Mouse (Mus musculus) heart, embryonic 10.5 days (tissue): ENCODE measurements around the gene Igsf10. TPM values are rescaled to one million over a fixed set of nuclear protein-coding genes. Genes with fewer than 3 reads are reported as not detected.

Source experiments
- DNase-seq: peaks from one replicate; pipeline ENCODE4 v3.0.0-alpha.2; 2017; ENCODE audit warnings: low spot score
- H3K27ac ChIP-seq: fragments of 300-500 bp; sonication (generic); 2 replicates; pipeline ENCODE4 v1.5.1; 2016; ENCODE audit warnings: mild to moderate bottlenecking
- H3K27me3 ChIP-seq: fragments of 300-500 bp; sonication (generic); 2 replicates; pipeline ENCODE4 v1.6.1; 2016; ENCODE audit warnings: mild to moderate bottlenecking; ENCODE audit not compliant: poor library complexity, insufficient read depth, severe bottlenecking
- H3K36me3 ChIP-seq: fragments of 300-500 bp; sonication (generic); 2 replicates; pipeline ENCODE4 v1.6.1; 2016; ENCODE audit warnings: mild to moderate bottlenecking, moderate library complexity
- H3K4me1 ChIP-seq: fragments of 300-500 bp; sonication (generic); 2 replicates; pipeline ENCODE4 v1.6.1; 2016; ENCODE audit warnings: mild to moderate bottlenecking
- H3K4me3 ChIP-seq: fragments of 300-500 bp; sonication (generic); 2 replicates; pipeline ENCODE4 v1.5.1; 2016; ENCODE audit warnings: mild to moderate bottlenecking, moderate library complexity
- H3K9me3 ChIP-seq: fragments of 300-500 bp; sonication (generic); 2 replicates; pipeline ENCODE4 v1.6.1; 2016; ENCODE audit warnings: mild to moderate bottlenecking, moderate library complexity
- WGBS: fragments of 180-500 bp; shearing (Covaris S2); methylation state at CpG from one replicate; pipeline ENCODE4 v1.1.7; 2016; 5-methylcytosine and 5-hydroxymethylcytosine counted together
- polyA plus RNA-seq: library from polyadenylated mRNA; unstranded; fragments of >200 nt; fragmentation: Nextera tagmentation; extraction: Ambion mirVana; gene quantifications from 2 replicates; pipeline ENCODE4 v1.2.1, GENCODE M21; 2016

Gene Igsf10
- polyA plus RNA-seq, 1 experiment from 2014 or later = 2.0 TPM

DNA sequence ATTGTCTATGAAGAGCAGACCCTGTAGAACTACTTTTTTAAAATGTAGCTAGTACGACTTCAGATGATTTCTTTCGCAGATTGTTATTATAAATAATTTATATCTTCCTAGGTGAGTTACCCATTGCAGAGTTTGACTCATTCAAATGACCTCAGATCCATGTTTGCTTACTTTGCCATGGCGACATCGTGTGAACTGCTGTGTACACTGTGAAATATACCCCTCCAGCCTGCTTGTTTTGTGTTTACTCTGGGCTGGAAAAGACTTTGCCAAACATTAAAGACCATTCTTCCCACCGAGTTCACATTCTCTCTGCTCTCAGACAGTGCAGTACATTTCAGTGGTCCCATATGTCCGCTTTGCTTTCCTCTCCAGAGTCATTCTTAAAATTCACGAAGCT lies 28.1 kb downstream of the Igsf10 start:
- no peak for DNase-seq
- Histone ChIP-seq H3K9me3 (no peaks in the 10 kb centered on the region), H3K27me3 (no peaks in the 10 kb centered on the region), H3K27ac (no peak overlapping the region), H3K36me3 (peaks cover 17% of the 10 kb centered on the region; the same call in 1 of the 2 replicates), H3K4me3 (no peak overlapping the region), H3K4me1 (no peaks in the 10 kb centered on the region)
- WGBS = 86% methylated on average over 7 of the region's 7 CpGs

DNA sequence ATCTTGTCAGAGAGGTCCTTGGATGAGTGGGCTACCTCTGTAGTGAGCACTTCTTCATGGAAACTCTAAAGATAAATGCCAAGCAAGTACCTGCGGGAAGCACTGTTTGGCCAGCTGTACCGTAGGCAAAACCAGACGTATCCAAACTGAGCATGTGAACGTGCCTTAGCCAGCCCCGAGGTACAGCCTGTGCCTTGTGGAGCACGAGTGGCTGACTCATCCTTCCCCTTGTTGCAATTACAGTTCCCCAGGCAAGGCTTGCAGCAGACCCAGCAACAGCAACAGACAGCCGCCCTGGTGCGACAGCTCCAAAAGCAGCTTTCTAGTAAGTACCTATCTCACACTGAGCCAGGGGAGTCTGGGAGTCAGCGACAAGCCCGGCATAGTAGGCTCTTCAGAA lies 31.6 kb downstream of the Igsf10 start:
- Histone ChIP-seq H3K27ac (no peak overlapping the region), H3K36me3 (0 out of 2 replicates have a peak, but pooled peaks cover 2% of the 10 kb centered on the region), H3K4me3 (no peak overlapping the region), H3K9me3 (no peaks in the 10 kb centered on the region), H3K27me3 (no peaks in the 10 kb centered on the region), H3K4me1 (no peaks in the 10 kb centered on the region)
- WGBS = 81% methylated on average over 10 of the region's 10 CpGs
- DNase-seq = no peak

- H3K36me3 ChIP-seq = no peaks in the 10 kb centered on the region
- H3K27me3 ChIP-seq = no peaks in the 10 kb centered on the region
- H3K4me3 ChIP-seq = no peak overlapping the region
- WGBS = 85% methylated on average over 2 of the region's 2 CpGs
- no peak overlapping the region for H3K27ac ChIP-seq
- no peaks in the 10 kb centered on the region for H3K4me1 ChIP-seq
- no peak for DNase-seq
- H3K9me3 ChIP-seq = no peaks in the 10 kb centered on the region
These were observed 38.7 kb downstream of the Igsf10 start for GRCm38 (mm10) chr3:59305518-59305917.

DNA sequence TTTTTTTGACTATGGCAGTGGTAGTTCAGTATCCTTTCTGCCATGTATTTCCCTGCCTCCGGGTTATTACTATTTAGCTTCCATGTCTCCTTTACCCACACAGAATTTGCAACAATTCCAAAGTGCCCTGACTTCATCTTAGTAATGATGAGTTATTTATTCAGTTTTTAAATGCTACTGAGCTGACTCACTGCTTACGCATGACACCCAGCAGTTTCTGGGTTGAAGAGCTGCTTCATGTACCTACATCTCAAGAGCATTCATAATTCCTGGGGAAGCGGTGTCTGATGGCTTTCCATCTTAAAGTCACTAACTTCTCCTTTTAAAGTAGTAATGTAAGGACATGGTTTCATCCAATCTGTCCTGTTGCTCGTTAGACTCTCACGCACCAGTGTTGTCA lies 39.2 kb downstream of the Igsf10 start:
- H3K9me3 ChIP-seq = no peaks in the 10 kb centered on the region
- no peak overlapping the region for H3K4me3 ChIP-seq
- H3K27me3 ChIP-seq = no peaks in the 10 kb centered on the region
- WGBS = 90% methylated on average over 5 of the region's 5 CpGs
- H3K4me1 ChIP-seq = no peaks in the 10 kb centered on the region
- DNase-seq = no peak
- no peak overlapping the region for H3K27ac ChIP-seq
- H3K36me3 ChIP-seq = no peaks in the 10 kb centered on the region

DNA sequence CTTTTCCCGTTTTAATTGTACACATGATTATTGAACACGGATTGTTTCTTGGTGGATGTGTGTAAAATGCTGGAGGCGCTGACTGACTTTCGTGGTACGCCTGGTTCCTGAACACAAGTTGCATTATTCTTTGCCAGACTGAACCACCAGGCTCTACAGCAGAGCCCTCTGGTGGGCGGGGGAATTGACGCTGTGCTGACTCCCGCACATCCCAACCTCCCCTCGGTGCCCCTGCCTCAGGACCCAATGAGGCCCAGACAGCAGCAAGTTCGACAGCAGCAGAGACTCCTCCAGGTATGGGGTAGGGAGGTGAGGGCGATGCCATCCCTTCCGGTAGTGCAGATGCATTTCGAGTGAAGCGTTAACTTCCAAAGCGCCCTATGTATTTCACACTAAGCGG lies 46.5 kb downstream of the Igsf10 start:
- Histone ChIP-seq H3K27me3 (no peaks in the 10 kb centered on the region), H3K36me3 (peaks cover 2% of the 10 kb centered on the region; the same call in 1 of the 2 replicates), H3K9me3 (no peaks in the 10 kb centered on the region), H3K4me1 (no peaks in the 10 kb centered on the region), H3K27ac (no peak overlapping the region), H3K4me3 (no peak overlapping the region)
- no peak for DNase-seq
- WGBS = 82% methylated on average over 16 of the region's 16 CpGs

GRCm38 (mm10) chr3:59296563-59297130 lies 47.5 kb downstream of the Igsf10 start:
- Histone ChIP-seq H3K9me3 (no peaks in the 10 kb centered on the region), H3K27me3 (no peaks in the 10 kb centered on the region), H3K27ac (no peak overlapping the region), H3K4me3 (no peak overlapping the region), H3K4me1 (no peaks in the 10 kb centered on the region), H3K36me3 (peaks cover 2% of the 10 kb centered on the region; the same call in 1 of the 2 replicates)
- no peak for DNase-seq
- WGBS = 89% methylated on average over 5 of the region's 5 CpGs

GRCm38 (mm10) chr3:59295699-59296562 lies 48.3 kb downstream of the Igsf10 start:
- Histone ChIP-seq H3K4me1 (no peaks in the 10 kb centered on the region), H3K27me3 (no peaks in the 10 kb centered on the region), H3K36me3 (peaks cover 2% of the 10 kb centered on the region; the same call in 1 of the 2 replicates), H3K9me3 (no peaks in the 10 kb centered on the region), H3K27ac (no peak overlapping the region), H3K4me3 (no peak overlapping the region)
- DNase-seq = no peak
- WGBS = 86% methylated on average over 16 of the region's 16 CpGs

- no peak overlapping the region for H3K4me3 ChIP-seq
- no peaks in the 10 kb centered on the region for H3K4me1 ChIP-seq
- H3K27ac ChIP-seq = no peak overlapping the region
- no peaks in the 10 kb centered on the region for H3K27me3 ChIP-seq
- DNase-seq = no peak
- H3K36me3 ChIP-seq = peaks cover 2% of the 10 kb centered on the region; the same call in 1 of the 2 replicates
- 87% methylated on average over 5 of the region's 5 CpGs for WGBS
- H3K9me3 ChIP-seq = no peaks in the 10 kb centered on the region
These were observed 50.6 kb downstream of the Igsf10 start for GRCm38 (mm10) chr3:59293437-59294199.

DNA sequence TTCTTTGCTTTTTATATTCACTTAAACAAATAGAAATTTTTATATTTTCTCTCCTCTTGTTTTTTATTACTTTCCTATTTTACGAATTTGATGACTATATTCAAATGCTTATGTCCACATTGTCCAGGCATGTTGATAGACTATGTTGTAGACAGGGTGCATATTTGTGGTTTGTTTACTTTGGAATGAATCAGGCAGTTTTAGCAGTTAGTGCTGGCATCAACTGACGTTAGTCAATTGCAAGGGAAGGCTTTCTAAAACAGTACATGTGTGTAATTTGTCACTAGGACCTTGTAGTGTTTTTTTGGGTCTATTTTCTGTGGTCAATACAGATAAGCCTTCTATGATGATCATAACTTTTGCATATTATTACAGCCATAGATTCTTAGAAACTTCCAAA lies 53.6 kb downstream of the Igsf10 start:
- Histone ChIP-seq H3K4me3 (no peak overlapping the region), H3K27me3 (no peaks in the 10 kb centered on the region), H3K9me3 (no peaks in the 10 kb centered on the region), H3K4me1 (no peaks in the 10 kb centered on the region), H3K27ac (no peak overlapping the region), H3K36me3 (peaks cover 3% of the 10 kb centered on the region; the same call in 1 of the 2 replicates)
- WGBS = 66% methylated on average over 2 of the region's 2 CpGs
- no peak for DNase-seq

DNA sequence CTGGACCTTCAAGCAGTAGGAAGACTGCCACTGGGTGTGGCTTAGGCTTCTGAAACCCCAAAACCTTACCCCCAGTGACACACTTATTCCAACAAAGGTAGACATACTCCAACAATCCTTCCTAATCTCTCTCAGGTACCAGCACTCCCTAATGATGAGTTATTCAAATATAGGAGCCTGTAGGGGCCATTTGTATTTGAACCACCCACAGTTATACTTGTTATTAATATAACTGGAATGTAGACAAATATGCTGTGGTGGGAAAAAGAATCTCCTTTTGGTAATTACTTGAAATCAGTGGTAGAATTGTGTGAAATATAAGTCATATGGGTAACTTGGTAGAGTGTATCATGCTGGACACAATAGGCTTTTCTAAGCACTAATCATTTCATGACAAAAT lies 65.6 kb downstream of the Igsf10 start:
- no peaks in the 10 kb centered on the region for H3K9me3 ChIP-seq
- no peak overlapping the region for H3K27ac ChIP-seq
- H3K4me1 ChIP-seq = no peaks in the 10 kb centered on the region
- H3K4me3 ChIP-seq = no peak overlapping the region
- no peak for DNase-seq
- H3K36me3 ChIP-seq = peaks cover 11% of the 10 kb centered on the region; the same call in 1 of the 2 replicates
- no peaks in the 10 kb centered on the region for H3K27me3 ChIP-seq

GRCm38 (mm10) chr3:59278254-59278533 lies 66.0 kb downstream of the Igsf10 start:
- no peak for DNase-seq
- WGBS = 96% methylated on average over 3 of the region's 3 CpGs
- Histone ChIP-seq H3K36me3 (peaks cover 11% of the 10 kb centered on the region; the same call in 1 of the 2 replicates), H3K27ac (no peak overlapping the region), H3K4me3 (no peak overlapping the region), H3K4me1 (no peaks in the 10 kb centered on the region), H3K9me3 (no peaks in the 10 kb centered on the region), H3K27me3 (no peaks in the 10 kb centered on the region)

GRCm38 (mm10) chr3:59277502-59278253 lies 66.5 kb downstream of the Igsf10 start:
- no peak overlapping the region for H3K4me3 ChIP-seq
- H3K9me3 ChIP-seq = no peaks in the 10 kb centered on the region
- H3K27me3 ChIP-seq = no peaks in the 10 kb centered on the region
- H3K27ac ChIP-seq = no peak overlapping the region
- H3K36me3 ChIP-seq = peaks cover 11% of the 10 kb centered on the region; the same call in 1 of the 2 replicates
- H3K4me1 ChIP-seq = no peaks in the 10 kb centered on the region
- no peak for DNase-seq
- 55% methylated on average over 3 of the region's 3 CpGs for WGBS
